Mouse (Mus musculus): ENCODE results near the gene Ino80.

Ino80 gene

DNA sequence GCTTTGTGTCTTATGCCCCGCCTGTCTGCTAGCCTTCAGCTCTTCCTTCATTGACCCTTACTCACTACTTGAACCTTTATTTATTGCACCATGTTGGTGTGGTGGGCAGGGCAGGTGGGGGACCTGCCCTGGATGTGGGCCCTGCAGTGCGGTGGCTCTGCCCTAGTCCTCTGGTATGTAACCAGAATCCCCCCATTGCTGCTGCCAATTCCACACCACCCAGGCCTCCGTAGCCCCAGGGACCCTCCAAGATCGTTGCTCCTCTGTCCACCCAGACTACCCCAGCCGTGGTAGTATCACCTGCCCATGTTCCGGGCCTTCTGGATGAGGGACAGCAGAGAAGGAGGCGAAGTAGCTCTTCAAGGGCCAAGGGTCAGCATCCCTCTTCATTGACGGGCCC, 123.8 kb downstream of the Ino80 start:
- DNase-seq (ENCODE audit: low read depth), result no peak

DNA sequence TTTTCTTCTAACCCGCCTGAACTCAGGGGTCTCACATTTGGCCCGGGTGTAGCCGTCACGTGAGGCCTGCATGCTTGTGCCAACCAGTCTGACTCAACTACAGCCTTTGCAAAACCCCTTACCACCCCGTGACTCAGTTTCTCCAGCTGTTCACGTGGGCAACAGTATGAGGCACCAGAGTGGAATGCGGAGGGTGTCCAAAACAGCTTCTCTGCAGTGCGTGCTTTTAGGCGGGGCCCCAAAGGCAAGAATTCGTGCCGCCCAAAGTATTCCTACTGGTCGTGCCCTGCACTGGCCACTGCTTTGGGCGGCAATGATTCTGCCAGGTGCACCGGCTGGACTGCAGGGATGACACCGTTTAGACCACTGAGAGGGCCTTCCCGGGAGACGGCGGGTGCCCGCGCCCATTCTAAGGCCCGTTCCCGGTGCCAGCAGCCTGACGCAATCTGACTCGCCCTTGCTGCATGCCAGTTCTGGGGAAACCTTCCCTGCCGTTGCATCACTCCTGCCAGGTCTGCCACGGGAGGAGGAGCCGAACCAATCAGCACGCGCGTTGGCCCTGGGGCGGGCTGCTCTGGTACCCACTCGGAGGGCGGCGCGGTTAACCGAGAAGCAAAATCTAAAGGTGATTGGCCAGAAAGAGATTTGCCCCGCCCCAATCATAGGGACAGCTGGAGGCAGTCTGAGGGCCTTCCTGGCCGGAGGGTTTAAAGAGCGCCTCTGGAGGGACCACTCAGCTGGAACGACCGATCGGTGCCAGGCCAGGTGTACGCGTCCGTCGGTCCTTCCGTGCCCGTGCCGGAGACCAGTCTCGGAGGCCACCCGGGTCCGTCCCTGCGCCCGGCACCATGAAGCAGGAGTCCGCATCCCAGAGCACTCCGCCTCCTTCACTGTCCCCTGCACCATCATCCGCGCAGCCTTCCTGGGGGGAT, 126.7 kb downstream of the Ino80 start, which contains the start of gene Chac1:
Gene Chac1 (plus strand): TSS at position 675 of the 932 bp plus-strand sequence.
- DNase-seq (ENCODE audit: low read depth), result no peak

DNA sequence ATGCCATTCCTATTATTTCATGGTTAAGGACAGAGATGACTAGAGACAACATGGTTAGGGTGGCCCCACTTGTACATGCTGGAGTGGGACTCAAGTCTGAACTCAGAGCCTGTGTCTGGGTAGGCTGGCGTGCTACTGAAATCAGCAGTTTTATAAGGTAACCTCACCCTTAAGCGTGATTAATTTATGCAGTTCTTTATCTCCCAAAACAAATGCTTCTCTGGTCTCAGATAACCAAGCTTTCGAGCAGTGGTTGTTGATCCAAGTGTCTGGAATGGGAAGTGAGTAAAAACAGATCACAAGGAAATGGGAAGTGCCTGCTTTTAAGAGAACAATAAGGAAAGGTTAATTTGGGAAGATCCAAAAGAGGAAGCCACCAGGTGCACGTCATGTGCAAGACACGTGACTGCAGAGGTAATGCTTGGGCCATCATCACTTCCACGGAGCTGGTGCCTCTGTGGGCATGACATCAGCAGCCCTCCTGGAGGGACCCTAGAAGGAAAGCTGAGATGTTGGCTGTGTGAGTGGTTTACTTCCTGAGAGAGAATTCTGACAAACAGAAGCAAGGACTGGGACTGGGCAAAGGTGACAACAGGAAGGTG, 132.8 kb downstream of the Ino80 start:
- DNase-seq (ENCODE audit: low read depth), result no peak

DNA sequence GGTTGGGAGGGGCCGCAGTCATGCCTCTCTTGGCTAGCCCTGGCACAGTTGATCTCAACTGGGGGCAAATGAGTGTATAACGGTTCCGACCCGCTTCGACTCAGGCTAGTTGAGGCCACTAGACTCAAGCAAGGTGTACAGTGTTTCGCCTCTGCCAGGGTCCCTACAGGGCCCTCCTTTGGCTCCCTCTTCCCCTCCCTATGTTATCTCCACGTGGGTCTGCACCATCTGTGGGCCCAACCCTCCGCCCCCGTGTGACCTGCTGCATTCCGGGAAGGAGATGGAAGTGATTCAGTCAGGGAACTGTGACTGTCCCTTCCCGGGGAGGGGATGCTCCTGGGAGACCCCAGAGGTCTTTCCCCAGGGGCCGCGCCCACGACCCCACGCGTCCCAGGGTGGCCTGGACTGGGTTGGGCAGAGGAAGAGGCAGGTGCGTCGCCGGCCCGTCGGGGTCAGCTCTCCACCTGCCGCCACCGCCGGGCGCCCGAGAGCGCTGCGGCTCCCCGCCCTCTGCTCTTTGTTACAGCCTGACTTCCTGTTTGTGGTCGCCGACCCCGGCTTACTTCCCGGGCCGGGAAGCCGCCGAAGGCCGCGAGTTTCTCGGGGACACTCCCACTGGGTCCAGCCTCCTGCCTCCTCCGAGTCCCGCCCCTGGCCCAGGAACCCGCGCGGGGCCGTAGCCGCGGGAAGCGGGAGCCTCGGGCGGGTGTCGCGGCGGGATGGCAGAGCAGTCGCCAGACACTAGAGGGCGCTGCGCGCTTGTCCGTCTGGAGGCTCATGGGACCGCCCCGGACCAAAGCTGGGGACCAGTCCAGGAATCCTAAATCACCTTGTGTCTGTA, 139.8 kb downstream of the Ino80 start:
- DNase-seq (ENCODE audit: low read depth), result peak; percentile 87

DNA sequence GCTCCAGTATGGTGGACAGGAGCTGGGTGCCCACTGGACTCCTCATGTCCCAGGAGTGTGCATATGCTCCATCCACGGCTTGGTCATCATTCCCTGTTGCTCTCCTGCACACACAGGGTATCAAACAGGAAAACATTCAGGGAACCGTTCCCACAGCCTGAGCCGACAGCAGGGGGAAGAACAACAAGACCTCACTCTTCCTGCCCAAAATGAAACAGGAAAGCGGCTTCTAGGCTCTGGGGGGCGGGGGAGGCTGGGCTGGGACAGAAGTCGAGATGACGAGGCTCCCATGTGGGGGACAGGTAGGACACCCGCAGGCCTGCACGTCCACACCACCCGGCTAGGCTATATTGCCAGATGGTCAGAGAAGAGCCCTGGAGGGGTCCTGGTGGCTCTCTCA, 141.0 kb downstream of the Ino80 start:
- DNase-seq (ENCODE audit: low read depth), result peak; percentile 31

DNA sequence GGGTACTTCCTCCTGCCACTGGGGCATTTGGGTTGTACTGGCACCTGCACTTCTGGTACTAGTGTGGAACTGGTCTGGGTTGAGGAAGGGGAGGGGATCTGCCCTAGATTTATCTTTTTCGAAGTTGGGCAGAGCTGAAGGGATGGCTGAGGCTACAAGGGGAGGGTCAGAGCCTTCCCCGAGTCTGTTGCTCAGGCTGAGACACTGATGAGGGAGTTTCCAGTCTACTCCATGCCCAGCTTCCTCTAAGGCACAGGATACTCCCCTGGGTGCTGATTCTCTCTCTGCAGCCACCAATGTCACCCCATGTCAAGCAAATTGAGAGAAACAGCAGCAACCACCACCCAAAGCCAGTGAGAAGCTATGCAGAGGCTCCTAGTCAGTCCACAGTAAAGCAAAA, 141.5 kb downstream of the Ino80 start:
- DNase-seq (ENCODE audit: low read depth), result no peak

DNA sequence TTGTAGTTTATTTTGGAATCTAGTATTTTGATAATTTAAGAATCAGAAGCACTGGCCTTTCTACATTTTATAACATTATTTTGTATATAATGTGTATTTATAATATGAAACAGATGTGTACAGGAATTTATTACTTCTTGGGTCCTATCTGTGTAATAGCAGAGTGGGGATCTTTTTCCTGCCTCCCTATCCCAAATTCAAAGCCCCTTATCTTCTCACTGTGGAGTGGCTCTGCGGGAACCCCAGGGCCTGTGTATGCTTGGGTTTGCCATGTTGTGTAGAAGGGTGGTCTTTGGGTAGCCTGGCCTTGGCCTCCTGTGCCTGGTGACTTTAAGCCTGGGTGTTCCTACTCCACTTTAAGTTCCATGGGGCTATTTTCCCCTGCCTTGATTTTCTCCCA, 142.0 kb downstream of the Ino80 start:
- no peak for DNase-seq (ENCODE audit: low read depth)

DNA sequence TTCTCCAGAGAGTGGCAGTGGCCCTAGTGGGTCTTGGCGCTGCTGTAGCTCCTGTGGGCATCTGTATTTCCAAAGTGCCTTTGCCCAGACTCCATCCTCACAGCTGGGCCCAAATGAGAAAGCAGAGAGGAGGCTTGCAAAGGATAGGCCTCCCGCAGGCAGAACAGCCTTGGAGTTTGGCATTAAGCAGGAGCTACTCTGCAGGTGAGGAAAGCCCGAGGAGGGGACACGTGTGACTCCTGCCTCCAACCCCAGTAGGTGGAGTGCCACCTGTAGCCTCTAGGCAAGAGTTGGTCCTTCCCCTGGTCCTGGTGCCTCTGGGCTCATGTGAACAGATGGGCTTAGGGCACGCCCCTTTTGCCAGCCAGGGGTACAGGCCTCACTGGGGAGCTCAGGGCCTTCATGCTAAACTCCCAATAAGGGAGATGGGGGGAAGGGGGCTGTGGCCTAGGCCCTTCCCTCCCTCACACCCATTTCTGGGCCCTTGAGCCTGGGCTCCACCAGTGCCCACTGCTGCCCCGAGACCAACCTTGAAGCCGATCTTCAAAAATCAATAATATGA, 142.4 kb downstream of the Ino80 start:
- DNase-seq (ENCODE audit: low read depth), result no peak

DNA sequence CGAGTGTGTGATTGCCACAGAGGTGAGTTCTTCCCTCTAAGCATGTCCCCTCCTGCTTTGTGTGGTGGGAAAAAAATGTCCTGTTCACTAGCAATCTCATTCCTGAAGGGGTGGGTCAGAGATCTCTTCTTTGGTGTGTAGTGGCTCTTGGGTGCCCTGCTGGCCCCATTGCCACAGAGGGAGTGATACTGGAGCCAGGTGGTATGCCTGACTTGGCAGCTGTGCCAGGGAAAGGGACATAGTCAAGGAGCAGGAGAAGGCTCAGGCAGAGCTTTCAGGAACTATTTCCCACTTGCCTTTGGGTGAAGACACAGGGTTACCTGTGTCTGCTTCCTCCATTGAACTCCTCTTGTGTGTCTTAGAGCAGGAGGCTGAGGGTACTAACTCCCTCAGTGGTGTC, 143.4 kb downstream of the Ino80 start:
- DNase-seq (ENCODE audit: low read depth), result no peak

DNA sequence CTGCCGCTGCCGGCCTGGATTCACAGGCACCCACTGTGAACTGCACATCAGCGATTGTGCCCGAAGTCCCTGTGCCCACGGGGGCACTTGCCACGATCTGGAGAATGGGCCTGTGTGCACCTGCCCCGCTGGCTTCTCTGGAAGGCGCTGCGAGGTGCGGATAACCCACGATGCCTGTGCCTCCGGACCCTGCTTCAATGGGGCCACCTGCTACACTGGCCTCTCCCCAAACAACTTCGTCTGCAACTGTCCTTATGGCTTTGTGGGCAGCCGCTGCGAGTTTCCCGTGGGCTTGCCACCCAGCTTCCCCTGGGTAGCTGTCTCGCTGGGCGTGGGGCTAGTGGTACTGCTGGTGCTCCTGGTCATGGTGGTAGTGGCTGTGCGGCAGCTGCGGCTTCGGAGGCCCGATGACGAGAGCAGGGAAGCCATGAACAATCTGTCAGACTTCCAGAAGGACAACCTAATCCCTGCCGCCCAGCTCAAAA, 145.3 kb downstream of the Ino80 start:
- no peak for DNase-seq (ENCODE audit: low read depth)

DNA sequence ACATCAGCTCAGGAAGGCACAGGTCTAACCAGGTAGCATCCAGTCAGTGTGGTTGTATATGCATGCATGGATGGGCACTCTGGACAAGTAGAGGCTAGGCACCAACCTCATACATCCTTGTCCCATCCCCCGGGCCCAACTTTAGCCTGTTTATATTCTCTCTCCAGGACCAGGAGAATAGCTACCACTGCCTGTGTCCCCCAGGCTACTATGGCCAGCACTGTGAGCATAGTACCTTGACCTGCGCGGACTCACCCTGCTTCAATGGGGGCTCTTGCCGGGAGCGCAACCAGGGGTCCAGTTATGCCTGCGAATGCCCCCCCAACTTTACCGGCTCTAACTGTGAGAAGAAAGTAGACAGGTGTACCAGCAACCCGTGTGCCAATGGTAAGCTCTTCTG, 146.7 kb downstream of the Ino80 start:
- no peak for DNase-seq (ENCODE audit: low read depth)

DNA sequence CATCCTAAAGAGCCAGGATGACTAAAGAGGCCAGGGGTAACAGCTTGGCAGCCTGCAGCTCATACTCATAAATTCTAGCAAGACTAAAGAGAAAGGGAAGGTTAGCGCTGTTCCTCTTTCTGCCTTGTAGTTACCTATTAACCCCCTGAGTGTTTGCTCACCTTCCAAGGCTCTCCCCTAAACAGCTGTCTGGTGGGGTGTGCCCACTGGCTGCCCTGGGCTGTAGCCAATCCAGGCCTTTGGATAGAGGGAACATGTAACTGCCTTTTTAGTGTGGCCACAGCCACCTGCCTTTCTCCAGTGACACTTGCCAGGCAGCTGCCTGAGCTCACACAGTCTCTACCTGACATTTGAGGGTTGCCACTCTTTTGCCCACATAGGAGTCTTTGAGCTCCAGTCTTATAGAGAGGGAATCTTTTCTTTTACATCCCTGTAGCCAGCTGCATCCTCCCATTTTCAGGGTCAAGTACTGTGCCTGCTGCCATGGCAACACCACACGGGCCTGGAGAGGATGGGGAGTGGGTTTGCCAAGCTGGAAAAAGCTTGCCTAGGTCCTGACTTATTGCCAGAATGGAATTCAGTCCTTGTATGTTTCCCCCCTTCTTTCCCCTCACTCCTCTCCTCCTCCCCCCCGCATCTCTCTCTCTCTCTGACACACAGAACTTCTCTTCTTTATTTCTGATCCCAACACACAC, 148.2 kb downstream of the Ino80 start:
- DNase-seq (ENCODE audit: low read depth), result no peak

DNA sequence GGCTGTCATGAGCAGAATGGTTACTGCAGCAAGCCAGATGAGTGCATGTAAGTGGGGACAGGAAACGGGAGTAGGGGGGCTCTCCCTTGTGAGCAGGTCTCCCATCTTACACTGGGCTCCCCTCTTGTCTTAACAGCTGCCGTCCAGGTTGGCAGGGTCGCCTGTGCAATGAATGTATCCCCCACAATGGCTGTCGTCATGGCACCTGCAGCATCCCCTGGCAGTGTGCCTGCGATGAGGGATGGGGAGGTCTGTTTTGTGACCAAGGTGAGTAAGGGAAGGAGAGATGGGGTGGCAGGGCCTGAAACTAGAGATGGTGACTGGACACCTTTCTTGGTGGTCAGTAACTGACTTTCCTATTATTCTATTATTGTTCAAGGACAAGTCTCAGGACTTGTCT, 148.9 kb downstream of the Ino80 start:
- DNase-seq (ENCODE audit: low read depth), result no peak

DNA sequence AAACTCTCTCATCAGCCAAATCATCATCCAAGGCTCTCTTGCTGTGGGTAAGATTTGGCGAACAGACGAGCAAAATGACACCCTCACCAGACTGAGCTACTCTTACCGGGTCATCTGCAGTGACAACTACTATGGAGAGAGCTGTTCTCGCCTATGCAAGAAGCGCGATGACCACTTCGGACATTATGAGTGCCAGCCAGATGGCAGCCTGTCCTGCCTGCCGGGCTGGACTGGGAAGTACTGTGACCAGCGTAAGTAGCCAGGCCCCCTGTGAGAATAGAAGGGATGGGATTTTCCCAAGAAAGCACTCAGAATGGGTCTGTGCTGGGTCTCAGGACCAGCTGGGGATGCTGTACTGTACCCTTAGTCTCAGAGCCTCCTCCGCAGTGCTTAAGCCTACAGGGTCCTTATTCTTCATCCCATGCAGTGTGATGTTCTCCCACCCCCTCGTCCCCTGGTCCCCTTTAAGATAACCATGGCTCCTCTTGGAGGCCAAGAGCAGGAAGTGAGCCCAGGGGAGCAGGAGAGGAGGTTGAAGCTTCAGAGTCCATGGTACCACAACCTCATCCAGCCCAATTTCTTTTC, 149.5 kb downstream of the Ino80 start:
- DNase-seq (ENCODE audit: low read depth), result no peak

DNA sequence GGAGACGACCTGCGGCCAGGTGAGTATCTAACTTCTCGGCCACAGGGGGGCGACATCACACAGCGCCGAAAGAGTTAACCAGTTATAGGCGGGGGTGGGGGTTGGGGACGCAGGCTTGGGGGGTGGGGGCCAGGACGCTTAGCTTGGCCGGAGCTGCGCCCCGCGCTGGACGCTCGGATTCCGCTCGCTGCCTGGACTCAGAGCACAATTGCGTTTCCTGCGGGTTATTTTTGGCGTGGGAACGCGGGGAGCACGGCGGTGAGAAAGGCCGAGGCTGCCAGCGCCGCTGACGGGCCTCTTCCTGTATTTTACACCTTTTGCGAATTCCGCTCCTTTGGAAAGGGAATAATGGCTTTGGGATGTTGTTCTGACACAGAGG, 150.4 kb downstream of the Ino80 start:
- no peak for DNase-seq (ENCODE audit: low read depth)

DNA sequence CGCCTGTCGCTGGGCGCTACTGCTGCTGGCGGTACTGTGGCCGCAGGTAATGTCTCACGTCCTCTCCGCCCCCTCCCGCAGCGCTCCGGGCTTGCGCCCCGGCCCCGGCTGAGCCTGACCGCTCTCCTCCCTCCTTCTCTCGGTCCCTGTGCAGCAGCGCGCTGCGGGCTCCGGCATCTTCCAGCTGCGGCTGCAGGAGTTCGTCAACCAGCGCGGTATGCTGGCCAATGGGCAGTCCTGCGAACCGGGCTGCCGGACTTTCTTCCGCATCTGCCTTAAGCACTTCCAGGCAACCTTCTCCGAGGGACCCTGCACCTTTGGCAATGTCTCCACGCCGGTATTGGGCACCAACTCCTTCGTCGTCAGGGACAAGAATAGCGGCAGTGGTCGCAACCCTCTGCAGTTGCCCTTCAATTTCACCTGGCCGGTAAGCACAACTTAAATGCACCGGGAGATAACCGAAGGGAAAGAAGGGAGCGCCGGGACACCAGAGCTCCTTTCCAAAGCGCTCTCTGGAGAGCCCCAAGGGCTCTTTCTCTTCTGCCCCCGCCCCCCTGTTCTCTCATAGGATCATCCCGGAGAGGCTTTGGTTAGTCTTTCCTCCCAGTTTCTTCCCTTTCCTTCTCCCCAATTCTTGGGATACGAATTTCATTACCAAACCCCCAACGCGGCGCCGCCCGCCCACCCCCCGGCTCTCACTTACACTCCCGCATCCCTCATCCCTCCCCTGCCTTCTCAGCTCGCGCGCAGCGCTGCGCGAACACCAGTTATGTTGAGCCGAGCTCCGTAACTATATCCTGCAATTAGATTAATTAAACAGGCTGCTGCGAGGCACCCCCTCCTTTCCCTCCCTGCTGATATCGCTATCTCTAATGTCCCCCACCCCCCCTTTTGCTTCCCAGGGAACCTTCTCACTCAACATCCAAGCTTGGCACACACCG, 151.1 kb downstream of the Ino80 start:
- peak; percentile 45 for DNase-seq (ENCODE audit: low read depth)

DNA sequence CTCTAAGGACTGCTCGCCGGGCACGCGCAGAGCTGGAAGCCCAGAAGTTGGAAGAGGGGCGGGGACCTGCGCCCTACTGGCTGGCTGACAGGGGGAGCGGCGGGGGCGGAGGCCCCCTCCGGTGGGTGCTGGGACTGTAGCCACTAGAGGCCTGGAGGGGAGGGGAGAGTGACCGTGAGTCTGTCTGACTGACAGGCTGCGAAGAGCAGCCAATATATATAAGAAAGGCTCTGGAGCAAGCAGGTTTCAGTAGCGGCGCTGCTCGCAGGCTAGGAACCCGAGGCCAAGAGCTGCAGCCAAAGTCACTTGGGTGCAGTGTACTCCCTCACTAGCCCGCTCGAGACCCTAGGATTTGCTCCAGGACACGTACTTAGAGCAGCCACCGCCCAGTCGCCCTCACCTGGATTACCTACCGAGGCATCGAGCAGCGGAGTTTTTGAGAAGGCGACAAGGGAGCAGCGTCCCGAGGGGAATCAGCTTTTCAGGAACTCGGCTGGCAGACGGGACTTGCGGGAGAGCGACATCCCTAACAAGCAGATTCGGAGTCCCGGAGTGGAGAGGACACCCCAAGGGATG, 151.8 kb downstream of the Ino80 start, which contains the start of gene Dll4:
Gene Dll4 (plus strand): TSS at position 217 of the 576 bp plus-strand sequence.
- peak; percentile 48 for DNase-seq (ENCODE audit: low read depth)

DNA sequence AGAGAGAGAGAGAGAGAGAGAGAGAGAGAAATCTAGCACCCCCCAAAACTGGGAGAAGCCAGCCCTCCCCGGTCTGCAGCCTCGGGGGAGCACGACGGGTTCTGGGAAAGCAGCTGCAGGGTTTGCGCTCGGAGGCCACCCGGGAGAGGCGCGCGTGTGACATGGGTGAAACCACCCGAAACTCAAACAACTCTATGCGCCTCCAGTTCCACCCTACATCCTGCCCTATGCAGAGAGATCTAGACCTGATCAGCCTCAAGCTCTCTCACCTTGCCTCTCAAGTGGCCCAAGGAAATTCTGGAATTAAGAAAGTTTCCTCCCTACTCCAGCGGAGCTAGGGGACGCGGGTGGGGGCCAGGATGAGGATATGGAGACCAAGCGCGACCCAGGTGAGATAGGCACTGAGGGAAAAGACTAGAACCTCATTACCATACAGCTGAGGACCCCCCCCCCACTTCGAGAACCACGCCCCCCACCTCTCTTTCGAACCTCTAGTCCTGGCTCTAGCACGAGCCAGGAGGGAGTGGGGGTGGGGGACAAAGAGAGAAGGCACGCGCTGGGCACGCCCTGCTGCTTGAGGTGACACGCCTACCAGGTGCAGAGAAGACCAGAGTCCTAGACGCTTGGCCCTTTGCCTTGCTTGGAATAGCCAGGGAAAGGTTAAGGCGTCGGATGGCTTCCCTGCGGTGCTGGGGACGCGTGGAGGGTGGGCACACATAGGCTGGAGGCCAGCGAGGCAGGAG, 152.7 kb downstream of the Ino80 start:
- DNase-seq (ENCODE audit: low read depth), result peak; percentile 46

Measured in naive thymus-derived CD4-positive, alpha-beta T cell, adult 2 months (primary cell).